Mouse (Mus musculus): ENCODE results near the gene Cdc20.

- TF ChIP-seq CTCF (IDR thresholded peaks at IDR 0.05; ENCODE audit: low read depth, low read length) (no peak), POLR2A (IDR thresholded peaks at IDR 0.05; ENCODE audit: extremely low read depth, insufficient read depth, low read length) (no peak)
These were observed 4.8 kb downstream of the Cdc20 start for GRCm38 (mm10) chr4:118432332-118432731.
